Mouse (Mus musculus) ovary, postnatal 10 days (tissue): ENCODE measurements around the gene Lrrc4c.

Experiments
- DNase-seq: peaks from one replicate; pipeline ENCODE4 v3.0.0; 2022; ENCODE audit warnings: low spot score

Gene Lrrc4c

DNA sequence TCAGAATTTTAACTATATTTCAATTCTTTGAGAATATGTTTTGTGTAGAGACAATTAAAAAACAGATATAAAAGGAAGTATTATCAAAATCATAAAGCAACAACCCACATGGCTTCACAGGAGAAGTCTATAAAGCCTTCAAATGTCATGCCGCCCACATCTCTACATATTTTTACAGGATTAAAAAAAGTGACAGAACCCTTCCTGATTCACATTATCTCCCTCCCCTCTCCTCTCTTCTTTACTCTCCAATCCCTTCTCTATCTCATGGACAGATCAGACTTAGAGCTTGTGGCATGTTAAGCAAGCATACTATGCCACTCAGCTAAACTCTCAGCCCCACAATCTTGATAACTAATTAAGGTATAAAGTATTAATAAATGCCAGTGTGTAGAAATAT is 535.8 kb downstream of the Lrrc4c start:
- no peak for DNase-seq

DNA sequence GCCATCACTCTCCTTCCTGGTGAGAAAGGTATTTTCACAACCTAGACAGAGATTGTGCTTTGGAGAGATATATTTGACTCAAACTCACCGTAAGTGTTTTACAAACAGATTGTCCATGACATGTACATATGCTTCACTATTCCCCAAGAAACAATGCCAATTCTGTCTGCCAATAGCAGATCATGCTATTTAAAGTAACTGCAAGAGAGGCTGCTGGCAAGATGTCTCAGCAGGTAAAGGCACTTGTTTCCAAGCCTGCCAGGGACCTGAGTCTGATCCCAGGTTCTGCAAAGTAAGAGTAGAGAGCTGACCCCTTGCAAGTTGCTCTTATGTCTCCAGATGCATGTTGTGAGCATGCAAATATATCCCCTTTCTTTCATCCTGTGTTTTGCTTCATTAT is 558.1 kb downstream of the Lrrc4c start:
- no peak for DNase-seq

DNA sequence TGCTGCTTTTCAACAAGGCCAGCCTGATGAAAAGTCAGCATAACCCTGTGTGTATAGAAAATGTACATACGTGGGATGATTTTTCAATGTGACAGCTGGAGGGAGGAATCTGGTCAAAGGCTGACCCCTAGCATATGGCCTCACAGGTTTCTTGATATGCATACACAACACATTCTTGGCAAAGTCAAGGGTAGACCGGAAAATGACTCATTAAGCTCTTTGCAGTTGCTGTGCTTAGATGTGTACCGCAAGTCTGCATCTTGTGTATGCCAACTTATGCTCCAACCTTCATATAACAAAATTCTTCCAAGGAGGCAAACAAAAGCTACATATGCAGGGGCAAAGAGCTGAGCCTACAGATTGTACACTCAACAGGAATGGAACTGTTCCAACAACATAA is 631.6 kb downstream of the Lrrc4c start:
- no peak for DNase-seq

DNA sequence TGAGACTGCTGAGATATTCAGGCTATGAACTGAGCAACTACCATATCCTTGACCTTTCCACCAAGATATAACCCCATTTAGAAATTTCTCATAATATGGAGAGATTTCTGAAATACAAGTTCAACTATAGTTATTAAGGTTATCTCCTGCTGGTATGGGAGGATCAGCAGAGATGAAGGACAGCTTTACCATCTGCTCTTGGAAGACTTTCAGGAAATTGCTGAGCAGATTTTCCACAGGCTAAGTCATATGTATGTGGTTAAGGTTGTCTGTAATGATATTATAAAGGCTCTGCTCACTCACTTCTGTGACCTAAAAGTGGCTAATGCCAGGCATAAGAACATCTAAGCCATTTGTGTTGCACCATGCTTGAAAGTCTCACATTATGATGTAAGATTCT is 681.6 kb downstream of the Lrrc4c start:
- no peak for DNase-seq

DNA sequence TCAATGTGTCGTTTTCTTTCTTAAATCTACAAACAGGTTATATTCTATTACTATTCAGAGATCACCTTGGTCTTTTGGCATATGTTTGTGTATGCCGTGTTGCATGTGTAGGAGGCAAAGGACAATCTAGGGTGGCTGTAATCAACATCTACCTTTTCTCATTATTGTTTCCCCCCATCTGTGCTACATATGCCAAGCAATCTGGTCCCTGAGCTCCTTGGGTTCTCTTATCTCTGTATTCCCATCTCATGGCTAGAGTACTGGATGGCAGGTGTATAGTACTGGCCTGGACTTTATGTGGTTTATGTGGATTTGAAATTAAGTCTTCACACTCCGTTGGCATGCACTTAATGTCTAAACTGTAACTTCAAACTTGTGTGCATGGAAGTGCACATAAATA is 700.4 kb downstream of the Lrrc4c start:
- DNase-seq: no peak

DNA sequence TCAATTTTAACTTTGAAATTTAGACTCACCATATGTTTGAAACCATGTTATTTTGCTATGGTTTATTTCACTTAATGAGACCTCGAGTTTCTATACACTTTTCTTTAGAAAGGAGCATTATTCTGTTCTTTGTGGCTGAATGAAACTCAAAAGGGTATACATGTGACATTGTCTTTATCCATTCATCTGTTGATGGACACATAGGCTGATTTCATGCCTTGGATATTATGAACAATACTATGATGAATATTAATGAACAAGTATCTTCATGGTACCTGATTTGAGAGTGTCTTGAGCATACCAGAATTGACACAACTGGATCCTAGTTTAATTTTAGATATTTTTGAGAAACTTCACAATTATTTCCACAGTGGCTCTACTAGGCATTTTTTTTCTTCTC is 709.0 kb downstream of the Lrrc4c start:
- DNase-seq: no peak

DNA sequence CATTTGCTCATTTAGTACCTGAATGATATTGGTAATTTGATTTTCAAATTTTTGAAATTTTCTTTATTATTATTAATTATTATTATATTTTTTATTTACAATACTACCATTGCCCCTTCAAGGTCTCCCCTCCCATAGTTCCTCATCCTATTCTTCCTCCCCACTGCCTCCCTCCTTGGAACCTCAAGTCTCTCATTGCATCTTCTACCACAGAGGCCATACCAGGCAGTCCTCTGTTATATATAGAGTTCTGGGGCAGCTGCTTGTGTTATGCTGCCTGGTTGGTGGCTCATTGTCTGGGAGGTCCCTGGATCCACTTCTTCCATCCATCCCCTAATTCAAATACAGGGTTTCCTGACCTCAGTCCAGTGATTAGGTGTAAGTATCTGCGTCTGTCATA is 709.6 kb downstream of the Lrrc4c start:
- no peak for DNase-seq

DNA sequence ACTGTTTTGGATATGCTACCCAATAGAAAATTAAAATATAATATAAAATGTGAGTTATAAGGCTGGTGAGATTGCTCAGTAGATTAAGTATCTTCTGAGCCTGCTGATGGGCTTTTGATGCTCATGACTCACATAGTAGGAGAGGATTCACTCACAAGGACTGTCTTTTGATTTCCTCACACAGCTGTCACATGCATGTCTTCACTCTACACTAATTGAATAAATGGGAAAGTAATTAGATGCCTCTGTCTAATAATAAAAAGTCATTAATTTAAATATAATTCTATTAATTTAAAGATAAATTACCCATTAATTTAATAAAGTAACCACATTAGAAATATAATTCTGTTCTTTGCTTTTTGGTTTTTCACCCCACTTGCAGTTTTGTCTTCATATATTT is 718.4 kb downstream of the Lrrc4c start:
- no peak for DNase-seq

DNA sequence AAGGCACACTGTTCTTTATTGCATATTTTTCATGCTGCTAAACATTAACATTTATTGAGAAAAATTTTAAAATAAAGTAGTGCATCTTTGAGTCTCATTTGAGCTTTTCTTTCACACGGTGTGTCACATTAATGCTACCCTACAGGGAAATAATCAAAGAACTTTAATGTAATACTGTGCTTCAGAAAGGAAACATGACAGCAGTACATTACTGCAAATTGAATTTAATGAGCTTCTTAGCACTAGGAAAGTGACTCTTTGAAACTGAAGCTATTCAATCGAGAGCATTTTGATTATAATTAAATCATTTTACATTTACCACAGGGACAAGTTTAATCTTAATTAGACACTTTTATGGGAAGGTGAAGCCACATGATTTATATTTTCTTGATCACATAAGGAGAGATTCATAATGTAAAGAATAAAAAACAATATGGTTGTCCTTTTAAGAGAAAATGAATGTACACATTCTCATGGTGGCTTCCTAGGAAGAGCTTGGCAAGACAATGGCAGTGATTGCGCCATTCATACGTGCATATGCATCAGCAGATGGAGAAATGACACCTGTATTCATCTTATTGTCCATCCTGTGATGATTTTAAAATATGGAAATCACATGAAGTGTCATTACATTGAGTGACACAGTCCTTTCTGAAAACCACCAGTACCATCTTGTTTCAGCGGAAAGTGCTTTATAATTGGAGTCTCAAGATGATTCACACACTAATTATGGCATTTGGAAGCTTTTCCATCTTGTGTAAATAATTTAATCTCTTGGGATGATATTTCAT is 719.2 kb downstream of the Lrrc4c start:
- DNase-seq: no peak

DNA sequence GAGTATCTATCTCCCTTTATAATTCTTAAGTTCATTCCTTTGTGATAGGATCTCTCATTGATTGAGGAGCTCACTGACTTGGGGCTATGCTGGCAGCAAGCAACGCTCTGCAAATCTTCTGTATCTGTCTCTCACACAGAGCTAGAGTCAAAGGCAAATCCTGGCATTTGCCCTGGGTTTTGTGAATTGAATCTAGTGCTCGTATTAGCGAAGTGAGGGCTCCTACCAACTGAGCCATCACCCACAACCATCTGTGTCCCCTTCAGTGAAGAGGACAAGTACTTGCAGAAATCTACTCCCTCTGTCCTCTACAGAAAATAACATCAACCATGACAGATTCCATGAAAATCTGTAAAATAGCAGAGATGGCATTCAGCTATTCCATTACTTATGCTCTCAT is 726.0 kb downstream of the Lrrc4c start:
- DNase-seq: no peak

DNA sequence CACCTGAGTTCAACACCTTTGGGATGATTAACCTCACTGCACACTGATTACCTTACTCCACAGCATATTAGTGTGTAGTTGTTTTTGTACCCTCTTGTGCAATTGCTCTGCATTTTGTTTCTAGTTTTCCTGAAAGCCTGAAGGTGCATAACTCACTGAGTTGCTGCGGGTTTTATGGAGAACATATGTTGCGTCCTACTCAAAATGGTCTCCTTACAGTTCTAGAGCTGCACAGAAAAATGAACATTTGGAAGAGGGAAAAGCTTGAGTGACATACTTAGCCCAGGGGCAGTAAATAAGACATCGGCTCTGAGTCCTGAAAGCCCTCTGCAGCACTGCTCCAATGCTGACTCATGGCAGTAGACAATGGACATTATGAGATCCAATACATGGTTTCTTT is 727.7 kb downstream of the Lrrc4c start:
- no peak for DNase-seq

DNA sequence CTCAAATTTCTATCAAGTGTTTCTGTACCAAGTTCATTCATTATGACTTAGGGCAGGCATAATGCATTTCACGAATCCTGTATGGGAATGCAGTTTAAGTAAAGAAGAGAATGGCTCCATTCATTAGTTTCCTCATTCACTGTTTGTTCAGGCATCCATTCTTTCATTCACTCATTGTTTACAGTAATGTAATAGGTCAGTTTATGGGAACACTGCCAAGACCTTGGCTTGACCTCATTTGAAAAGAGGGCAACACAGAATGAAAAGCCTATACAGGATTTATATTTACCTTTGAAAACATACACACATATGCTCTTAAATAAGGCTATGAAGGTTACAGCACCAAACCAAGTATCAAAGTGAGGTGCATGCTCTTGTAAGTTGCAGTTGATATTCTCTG is 762.2 kb downstream of the Lrrc4c start:
- DNase-seq: no peak

DNA sequence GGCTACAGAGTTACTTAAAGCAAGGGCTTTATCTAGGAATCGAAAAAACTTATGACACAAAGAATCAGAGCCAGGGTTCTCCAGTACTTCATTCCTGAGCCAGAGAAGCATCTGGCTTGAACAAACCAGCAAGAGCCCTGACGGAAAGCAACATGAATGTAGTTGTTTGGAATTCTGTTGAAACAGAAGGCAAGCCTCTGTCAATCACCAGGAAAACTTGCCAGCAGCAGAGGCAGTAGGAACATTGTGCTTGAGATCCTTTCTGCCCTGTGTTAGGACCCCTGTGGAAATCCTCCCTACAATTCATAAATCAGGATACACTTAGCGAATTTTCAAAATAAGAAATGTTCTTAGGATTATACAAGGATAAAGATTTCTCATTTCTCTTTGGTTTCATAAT is 780.0 kb downstream of the Lrrc4c start:
- no peak for DNase-seq

DNA sequence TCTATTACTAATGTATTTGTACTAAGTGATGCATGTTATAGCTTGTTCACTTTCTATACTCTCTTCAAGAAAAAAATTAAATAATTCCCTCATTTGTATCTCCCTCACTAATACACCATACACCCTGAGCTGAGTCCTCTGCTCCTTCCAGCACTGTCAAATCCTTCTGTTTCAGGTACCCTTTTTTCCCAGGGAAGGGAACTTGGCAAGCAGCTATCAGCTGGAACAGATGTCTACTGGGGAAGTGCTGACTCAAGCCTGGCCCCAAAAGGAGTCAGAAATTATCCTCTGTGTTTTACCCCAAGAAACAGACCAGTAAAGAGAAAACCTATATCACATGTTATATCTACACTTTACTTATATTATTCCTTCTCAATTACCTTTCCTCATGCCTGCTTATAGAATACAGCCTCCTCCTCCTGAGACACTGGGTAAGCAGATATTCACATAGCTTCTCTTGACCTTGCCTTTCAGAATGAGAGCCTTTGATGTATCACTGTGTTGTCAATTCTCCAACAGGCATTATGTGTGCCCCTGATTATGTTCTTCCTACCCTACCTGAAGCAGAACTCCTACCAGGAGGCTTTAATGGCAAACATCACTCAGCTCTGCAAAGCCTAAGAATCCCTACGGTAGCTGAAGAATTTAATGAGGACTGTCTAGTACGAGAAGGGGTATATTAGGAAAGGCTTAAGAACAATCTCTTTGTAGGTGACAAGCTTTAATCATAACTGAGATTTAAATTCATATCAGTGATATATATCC is 785.6 kb downstream of the Lrrc4c start:
- DNase-seq: no peak

DNA sequence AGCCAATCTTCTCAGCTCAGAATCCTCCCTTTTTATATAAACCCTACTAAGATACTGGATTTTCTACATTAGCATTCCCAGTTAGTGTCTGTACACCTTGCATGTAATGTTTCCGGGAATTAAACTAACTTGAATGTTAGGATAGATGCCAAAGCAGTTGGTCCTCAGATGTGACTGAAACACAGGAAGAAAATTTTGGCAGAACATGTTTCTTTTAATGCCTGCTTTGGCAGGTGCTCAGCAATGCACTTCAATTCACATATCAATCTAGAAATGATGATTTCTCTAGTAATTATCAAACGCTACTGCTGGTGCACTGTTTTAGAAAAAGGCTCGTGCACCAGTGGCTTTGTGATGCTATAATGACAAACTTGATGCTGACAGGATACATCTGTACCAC is 806.3 kb downstream of the Lrrc4c start:
- no peak for DNase-seq

DNA sequence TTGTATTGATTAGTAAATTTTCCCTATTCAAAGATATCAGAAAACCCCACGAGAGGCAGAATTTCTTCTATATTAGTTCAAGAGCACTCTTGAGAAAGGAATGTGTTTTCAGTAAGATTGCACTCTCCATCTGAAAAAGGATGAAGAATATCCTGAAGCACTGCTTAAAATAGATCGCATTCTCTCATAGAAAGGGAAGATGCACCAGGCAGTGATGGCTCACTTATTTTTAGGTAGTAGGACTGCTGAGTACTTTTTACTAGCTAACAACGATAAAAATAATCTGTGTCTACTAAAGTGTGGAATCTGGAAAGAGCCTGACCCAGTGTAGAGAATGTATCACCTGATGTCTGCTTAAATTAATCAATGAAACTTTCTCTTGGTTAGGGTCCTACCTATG is 820.5 kb downstream of the Lrrc4c start:
- no peak for DNase-seq

DNA sequence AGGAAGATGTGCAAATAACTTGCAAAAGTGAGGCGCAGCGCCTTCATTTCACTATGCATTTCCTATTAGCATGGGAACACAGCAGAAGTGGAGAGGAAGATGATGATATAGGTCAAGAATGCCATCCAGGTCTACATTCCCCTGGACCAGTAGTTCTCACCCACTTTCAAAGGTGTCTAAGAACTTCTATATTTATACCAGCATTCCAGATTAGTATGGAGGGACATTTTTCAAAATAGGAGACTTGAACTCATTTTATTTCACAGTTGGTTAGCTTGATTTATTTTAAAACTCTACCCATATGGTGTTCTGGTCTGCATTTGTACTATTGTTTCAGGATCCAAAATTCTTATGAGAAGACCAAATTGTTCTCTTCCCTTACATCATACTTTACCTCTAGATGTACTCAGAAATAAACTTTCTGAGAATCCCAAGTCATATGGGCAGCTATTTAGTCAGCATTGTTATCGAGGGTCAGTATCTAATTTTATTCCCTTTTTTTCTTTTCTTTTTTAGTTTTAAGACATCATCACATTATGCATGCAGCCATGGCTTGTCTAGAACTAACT is 833.7 kb downstream of the Lrrc4c start:
- no peak for DNase-seq

DNA sequence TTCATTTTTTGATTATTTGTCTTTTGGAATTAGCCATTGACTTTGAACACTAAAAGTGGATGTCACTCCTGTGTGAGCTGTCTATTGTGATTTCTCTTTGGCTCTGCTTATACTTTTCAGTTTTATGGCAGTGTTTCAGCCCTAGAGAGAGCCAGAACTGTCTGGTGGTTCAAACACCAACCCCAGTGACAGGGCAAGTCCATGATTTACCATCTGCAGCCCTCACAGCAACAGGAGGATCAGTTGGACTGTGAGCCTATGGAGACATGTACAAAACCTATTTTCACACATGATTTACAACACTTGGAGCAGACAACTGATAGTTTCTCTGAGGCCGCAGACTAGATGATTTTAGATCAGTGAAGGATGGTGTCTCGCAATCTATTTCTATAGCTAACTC is 847.8 kb downstream of the Lrrc4c start:
- DNase-seq: no peak

DNA sequence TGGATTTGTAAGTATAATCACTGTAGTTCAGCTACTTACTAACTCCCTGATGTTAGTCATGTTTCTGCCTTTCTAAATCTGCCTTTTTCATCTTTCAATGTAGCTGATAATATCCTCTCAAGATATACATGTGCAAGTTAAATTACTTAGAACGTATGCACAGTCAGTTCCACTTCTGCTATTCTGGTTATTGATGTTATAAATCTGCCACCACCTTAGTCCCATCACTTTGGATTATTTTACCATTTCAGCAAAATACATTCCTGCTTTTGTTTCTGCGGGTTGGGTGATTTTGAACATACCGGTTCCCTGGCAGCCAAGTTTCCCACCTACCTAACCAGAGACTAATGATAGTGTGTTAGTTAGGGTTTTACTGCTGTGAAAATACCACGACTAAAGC is 860.4 kb downstream of the Lrrc4c start:
- DNase-seq: no peak

DNA sequence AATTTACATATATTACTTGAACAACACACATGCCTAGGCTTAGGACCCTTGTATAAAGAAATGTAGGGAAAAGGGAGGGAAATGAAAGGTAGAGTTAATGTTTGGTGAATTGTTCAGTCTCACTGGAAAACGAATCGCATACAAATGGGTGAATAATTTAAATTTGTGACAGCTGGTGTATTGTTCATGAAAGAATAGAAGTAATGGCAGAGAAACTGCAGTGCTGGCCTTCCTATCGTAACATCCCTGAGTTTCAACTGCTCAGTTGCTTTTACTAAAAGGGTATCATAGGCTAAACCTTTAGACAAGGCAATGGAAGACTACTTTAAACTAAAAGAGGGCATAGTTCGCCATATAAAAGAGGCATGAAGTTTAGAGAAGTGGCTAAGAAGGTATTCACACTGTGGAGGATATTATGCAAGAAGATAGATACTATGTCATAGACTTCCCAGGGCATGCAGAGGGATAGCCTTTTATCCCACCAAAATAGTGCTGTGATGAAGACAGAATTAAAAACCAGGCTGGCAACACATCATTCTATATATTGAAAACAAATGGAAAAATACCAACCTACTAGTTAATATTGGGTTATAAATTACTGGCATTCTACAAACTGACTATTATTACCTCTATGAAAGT is 879.1 kb downstream of the Lrrc4c start:
- DNase-seq: no peak

DNA sequence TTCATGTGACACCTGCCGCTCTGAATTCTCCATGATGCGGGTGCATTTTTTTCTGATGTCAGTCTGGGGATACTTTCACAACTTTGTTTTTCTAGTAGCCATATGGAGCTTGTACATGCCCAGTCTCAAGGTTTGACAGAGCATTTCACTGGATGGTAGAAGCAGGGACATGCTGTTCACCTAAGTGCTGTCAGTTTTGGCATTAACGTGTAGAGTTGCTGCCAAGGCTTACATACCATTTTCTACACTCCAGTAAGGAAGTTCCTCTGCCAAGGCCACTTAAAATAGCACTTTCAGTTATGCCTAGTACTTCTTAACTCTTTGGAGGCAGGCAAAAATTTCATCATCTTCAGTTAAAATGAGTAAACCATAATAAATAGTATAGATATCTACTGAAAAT is 915.0 kb downstream of the Lrrc4c start:
- no peak for DNase-seq

DNA sequence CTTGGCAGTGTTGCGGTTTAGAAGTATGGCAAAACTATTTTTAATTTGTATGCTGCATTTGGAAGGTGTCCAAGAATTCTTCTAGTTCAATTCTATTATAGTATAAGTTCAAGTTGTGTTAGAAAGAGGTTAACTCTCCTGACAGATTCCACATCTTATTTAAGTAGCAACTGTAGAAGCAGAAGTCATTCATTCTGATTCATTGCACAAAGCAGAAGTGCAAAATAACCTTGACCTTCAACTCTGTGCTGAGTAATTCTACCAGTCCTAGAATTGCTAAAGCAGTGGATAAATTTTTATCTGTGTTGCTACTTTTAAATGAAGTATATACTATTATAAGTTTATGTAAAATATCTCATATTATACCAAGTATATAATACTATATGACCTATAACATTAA is 916.1 kb downstream of the Lrrc4c start:
- DNase-seq: no peak

DNA sequence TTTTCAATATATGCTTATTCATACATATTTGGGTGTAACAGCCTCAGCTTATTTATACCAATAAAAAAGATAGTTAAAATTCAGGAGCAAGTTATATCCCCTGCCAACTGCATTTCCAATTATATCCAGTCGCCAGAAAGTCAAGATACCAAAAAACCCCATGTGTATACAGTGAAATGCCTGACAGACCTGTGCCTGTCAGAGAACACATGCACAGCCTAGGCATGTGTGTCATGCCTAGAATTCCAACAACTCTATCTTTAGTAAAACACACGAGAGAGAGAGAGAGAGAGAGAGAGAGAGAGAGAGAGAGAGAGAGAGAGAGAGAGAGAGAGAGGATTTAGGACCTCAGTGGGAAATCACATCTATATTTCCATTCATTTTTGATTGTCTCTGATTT is 956.7 kb downstream of the Lrrc4c start:
- no peak for DNase-seq
